Mouse (Mus musculus) forebrain, embryonic 16.5 days (tissue): ENCODE results near the gene Fgl2. TPM values are rescaled to one million over a fixed set of nuclear protein-coding genes. Genes with fewer than 3 reads are reported as not detected.
A peak's percentile ranks its signal among the peaks of the same experiment; 100 is the strongest.
"Not testable (repeated sequence)": the region's sequence is repeated elsewhere in the genome, so short reads cannot be mapped to it uniquely, and the experiment has no call there.

Experiments
- ATAC-seq: fragments of 200-750 bp; cut with Nextera tagmentation; 2 replicates; pipeline ENCODE4 v1.8.0; 2017; ENCODE audit warnings: mild to moderate bottlenecking, moderate library complexity
- H3K27ac ChIP-seq: fragments of 300-500 bp; sonication (generic); 2 replicates; pipeline ENCODE4 v1.5.1; 2014; ENCODE audit warnings: low read length, control low read depth
- H3K27me3 ChIP-seq: fragments of 300-500 bp; sonication (generic); replicated peaks from 2 replicates; pipeline ENCODE4 v1.6.1; 2014; ENCODE audit warnings: low read length; ENCODE audit not compliant: control insufficient read depth, insufficient read depth
- H3K36me3 ChIP-seq: fragments of 300-500 bp; sonication (generic); 2 replicates; pipeline ENCODE4 v1.6.1; 2014; ENCODE audit not compliant: control insufficient read depth, insufficient read depth
- H3K4me1 ChIP-seq: fragments of 300-500 bp; sonication (generic); replicated peaks from 2 replicates; pipeline ENCODE4 v1.6.1; 2014; ENCODE audit warnings: low read length; ENCODE audit not compliant: control insufficient read depth, insufficient read depth
- H3K4me2 ChIP-seq: fragments of 300-500 bp; sonication (generic); 2 replicates; pipeline ENCODE4 v1.6.1; 2014; ENCODE audit warnings: mild to moderate bottlenecking, low read length, control low read depth
- H3K4me3 ChIP-seq: fragments of 300-500 bp; sonication (generic); replicated peaks from 2 replicates; pipeline ENCODE4 v1.5.1; 2014; ENCODE audit warnings: mild to moderate bottlenecking, low read length, control low read depth
- H3K9ac ChIP-seq: fragments of 300-500 bp; sonication (generic); replicated peaks from 2 replicates; pipeline ENCODE4 v1.6.1; 2014; ENCODE audit warnings: low read depth, low read length, control low read depth
- H3K9me3 ChIP-seq: fragments of 300-500 bp; sonication (generic); 2 replicates; pipeline ENCODE4 v1.6.1; 2016; ENCODE audit warnings: low read length; ENCODE audit not compliant: control insufficient read depth
- WGBS: fragments of 180-500 bp; shearing (Covaris S2); extraction: QIAGEN DNeasy Blood & Tissue Kit; methylation state at CpG from one replicate; pipeline ENCODE4 v1.1.7; 2014; 5-methylcytosine and 5-hydroxymethylcytosine counted together
- polyA plus RNA-seq: library from polyadenylated mRNA; unstranded; fragments of >200 nt; fragmentation: Nextera tagmentation; extraction: Ambion mirVana; gene quantifications from 2 replicates; pipeline ENCODE4 v1.2.1, GENCODE M21; 2015

Gene Fgl2
- polyA plus RNA-seq: 1.7 and 1.9 TPM in 2 replicates

- ATAC-seq: peak; percentile 93
- Histone ChIP-seq H3K9me3 (no peaks in the 10 kb centered on the region), H3K4me2 (peak within 1 kb of the TSS; percentile 76), H3K27me3 (no peaks in the 10 kb centered on the region), H3K4me1 (peaks cover 9% of the 10 kb centered on the region), H3K9ac (peak within 1 kb of the TSS; percentile 63), H3K4me3 (peak within 1 kb of the TSS; percentile 43), H3K27ac (0 out of 2 replicates have a peak within 1 kb of the TSS, but pooled peaks have one; percentile 1), H3K36me3 (no peaks in the 10 kb centered on the region)
- 2% methylated on average over 31 of the region's 31 CpGs for WGBS
These were observed at the start of gene Fgl2 for GRCm38 (mm10) chr5:21372493-21373179. Gene Fgl2, plus strand, starts transcription at chr5:21372642.

DNA sequence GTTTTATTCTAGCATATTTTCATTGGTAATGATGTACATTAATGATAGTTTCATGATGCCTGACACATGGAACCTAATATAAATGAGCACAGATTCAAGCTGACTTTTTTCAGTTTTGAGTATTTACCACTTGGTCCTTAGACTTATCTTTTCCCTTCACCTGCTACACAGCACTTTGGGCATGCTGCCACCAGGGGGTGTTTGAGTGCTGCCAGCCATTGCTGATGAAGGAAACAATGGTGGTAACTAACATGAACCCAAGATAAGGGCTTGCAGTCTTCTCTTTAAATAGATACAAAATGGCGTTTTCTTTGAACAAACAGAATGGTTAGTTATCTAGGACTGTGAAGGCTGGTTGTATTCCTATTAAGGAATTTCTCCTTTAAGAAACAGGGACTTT, 45.9 kb upstream of the Fgl2 start:
- no peak overlapping the region for H3K27ac ChIP-seq
- no peaks in the 10 kb centered on the region for H3K27me3 ChIP-seq
- H3K9me3 ChIP-seq: no peaks in the 10 kb centered on the region
- 35% methylated on average over 1 of the region's 1 CpGs for WGBS
- peaks cover 6% of the 10 kb centered on the region; the same call in 1 of the 2 replicates for H3K4me1 ChIP-seq
- H3K4me2 ChIP-seq: no peak overlapping the region
- no peak overlapping the region for H3K4me3 ChIP-seq
- ATAC-seq: no peak
- no peak overlapping the region for H3K9ac ChIP-seq
- no peaks in the 10 kb centered on the region for H3K36me3 ChIP-seq

DNA sequence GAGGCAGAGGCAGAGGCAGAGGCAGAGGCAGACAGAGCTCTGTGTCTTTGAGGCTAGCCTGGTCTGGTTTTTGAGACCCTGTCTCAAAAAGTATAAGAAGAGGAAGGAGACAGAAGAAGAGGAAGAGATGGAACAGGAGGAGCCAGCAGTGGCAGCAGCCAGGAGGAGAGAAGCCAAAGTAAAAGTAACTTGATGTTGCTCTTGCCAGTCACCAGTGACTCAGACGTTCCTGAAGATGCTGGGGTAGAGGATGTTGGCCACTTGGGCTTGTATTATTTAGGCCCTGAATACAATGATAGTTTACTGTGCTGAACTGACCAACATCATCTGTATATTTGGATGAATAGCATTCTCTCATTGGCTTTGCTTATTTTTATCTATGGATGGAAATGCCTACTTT, 43.9 kb upstream of the Fgl2 start:
- no peak for ATAC-seq
- H3K9me3 ChIP-seq: no peaks in the 10 kb centered on the region
- peaks cover 9% of the 10 kb centered on the region; the same call in 1 of the 2 replicates for H3K4me1 ChIP-seq
- no peaks in the 10 kb centered on the region for H3K27me3 ChIP-seq
- H3K36me3 ChIP-seq: no peaks in the 10 kb centered on the region
- H3K4me3 ChIP-seq: no peak overlapping the region
- no peak overlapping the region for H3K4me2 ChIP-seq
- no peak overlapping the region for H3K27ac ChIP-seq
- no peak overlapping the region for H3K9ac ChIP-seq
- 74% methylated on average over 1 of the region's 1 CpGs for WGBS

DNA sequence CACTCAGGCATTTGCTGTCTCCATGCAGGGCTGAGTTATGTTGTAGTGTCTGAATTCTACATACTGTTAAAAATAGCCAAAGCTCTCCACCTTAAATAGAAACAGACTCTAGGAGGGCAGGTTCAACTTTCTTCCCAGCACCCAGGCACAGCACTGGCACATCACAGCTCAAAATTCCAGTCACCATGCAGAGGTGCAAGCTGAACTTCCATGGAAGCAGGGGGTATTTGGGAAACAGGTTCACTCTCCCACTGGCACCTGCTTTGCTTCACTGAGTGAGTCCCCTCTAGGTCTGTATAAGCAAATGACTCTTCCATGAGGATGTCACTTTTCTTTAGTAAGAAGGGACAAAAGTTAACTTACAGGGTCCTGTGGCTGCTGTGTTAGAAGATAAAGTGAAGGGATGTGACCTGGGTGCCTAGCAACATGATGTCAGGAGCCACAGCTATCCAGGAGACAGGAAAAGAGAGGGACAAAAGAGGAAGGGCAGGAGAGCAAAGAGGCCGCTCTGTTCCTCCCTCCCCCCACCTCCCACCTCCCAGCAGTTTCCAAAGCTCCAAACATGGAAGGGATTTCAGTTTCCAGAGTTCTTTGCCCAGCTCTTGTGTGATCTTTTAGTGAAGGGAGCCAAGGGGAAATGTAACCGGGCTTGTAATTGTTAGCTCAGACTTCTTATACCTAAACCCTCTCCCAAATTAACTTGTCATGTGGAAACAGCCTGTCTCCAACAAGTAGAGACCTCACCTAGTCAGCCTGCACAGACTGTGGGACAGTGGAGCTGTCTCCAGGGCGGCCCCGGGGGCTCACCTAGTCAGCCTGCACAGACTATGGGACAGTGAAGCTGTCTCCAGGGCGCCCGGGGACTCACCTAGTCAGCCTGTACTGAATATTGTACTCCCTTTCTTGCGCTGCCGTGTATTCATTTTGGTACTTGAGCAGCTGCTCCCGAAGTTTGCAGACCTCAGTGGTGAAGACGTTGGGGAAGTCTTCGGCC, 42.5 kb upstream of the Fgl2 start:
- no peaks in the 10 kb centered on the region for H3K36me3 ChIP-seq
- H3K4me2 ChIP-seq: no peak overlapping the region
- H3K4me1 ChIP-seq: peaks cover 9% of the 10 kb centered on the region; the same call in 1 of the 2 replicates
- H3K4me3 ChIP-seq: no peak overlapping the region
- H3K27me3 ChIP-seq: no peaks in the 10 kb centered on the region
- no peak for ATAC-seq
- 41% methylated on average over 11 of the region's 11 CpGs for whole genome bisulfite sequencing
- no peak overlapping the region for H3K9ac ChIP-seq
- no peaks in the 10 kb centered on the region for H3K9me3 ChIP-seq
- no peak overlapping the region for H3K27ac ChIP-seq

- Histone ChIP-seq H3K27me3 (no peaks in the 10 kb centered on the region), H3K27ac (no peak overlapping the region), H3K36me3 (no peaks in the 10 kb centered on the region), H3K4me3 (no peak overlapping the region), H3K9ac (no peak overlapping the region), H3K4me2 (no peak overlapping the region), H3K9me3 (no peaks in the 10 kb centered on the region), H3K4me1 (peaks cover 9% of the 10 kb centered on the region; the same call in 1 of the 2 replicates)
- 57% methylated on average over 5 of the region's 5 CpGs for WGBS
- no peak for ATAC-seq
These were observed 40.8 kb upstream of the Fgl2 start for GRCm38 (mm10) chr5:21331656-21332055.

DNA sequence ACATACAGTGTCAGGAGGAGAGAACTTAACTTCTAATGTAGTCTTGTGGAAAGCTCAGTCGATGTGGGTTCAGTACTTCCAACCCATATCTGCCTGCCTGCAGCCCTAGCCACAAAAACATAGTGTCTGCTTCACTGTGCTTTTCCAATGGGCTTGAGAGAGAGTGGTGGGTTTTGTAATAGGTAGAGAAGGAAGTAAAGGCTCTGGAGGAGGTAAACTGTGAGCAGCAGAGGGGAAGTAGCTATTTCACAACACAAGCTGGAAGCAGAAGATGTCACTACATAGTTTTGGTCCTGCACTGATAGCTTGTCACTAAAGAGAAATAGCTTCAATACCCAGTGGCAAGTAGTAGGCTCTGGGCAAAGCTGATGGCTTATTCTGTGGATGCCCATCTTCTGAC, 40.3 kb upstream of the Fgl2 start:
- Histone ChIP-seq H3K4me1 (peaks cover 9% of the 10 kb centered on the region; the same call in 1 of the 2 replicates), H3K4me2 (no peak overlapping the region), H3K4me3 (no peak overlapping the region), H3K9me3 (no peaks in the 10 kb centered on the region), H3K27ac (no peak overlapping the region), H3K27me3 (no peaks in the 10 kb centered on the region), H3K36me3 (no peaks in the 10 kb centered on the region), H3K9ac (no peak overlapping the region)
- 85% methylated on average over 1 of the region's 1 CpGs for WGBS
- ATAC-seq: no peak

GRCm38 (mm10) chr5:21342265-21342664, 30.2 kb upstream of the Fgl2 start:
- H3K9me3 ChIP-seq, H3K9ac ChIP-seq, H3K4me2 ChIP-seq, ATAC-seq, H3K27me3 ChIP-seq, H3K4me1 ChIP-seq, H3K36me3 ChIP-seq, H3K4me3 ChIP-seq, H3K27ac ChIP-seq: not testable (repeated sequence)

DNA sequence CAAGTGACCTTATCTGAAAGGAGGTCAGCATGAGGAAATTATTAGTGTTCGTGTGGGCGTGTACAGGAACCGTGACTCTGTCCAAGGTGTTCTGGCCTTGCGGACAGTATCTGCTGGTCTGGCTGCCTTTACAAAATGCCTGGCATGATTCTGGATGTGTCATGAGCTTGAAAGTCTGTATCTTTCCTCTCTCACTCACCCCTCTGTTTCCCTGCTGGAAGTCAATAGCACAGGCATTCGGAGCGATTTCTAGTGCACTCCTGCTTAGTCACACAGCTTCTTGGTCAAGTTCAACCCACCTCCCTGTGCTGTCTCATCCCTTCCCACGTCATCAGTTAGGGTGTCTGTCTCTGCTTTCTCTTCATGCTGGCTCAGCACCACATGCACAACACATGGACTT, 24.1 kb upstream of the Fgl2 start:
- Histone ChIP-seq H3K4me3 (no peak overlapping the region), H3K27ac (no peak overlapping the region), H3K36me3 (no peaks in the 10 kb centered on the region), H3K9ac (no peak overlapping the region), H3K4me2 (no peak overlapping the region), H3K27me3 (no peaks in the 10 kb centered on the region), H3K9me3 (no peaks in the 10 kb centered on the region), H3K4me1 (no peaks in the 10 kb centered on the region)
- no peak for ATAC-seq
- WGBS: 93% methylated on average over 7 of the region's 7 CpGs

DNA sequence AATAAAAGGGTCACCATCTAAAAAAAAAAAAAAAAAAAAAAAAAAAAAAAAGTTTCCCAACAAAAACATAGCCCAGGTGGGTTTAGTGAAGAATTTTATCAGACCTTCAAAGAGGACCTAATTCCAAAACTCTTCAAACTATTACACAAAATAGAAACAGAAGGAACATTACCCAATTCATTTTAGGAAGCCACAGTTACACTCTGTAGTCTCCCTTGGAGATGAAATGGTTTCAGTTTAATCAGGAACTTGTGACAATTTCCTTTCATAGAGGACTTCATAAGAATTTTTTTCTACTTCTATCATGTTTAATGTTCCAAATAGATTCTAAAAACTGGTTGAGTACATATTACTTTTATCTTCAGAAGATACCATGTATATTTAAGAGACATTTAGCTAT, 20.8 kb upstream of the Fgl2 start:
- Histone ChIP-seq H3K36me3 (no peaks in the 10 kb centered on the region), H3K9ac (no peak overlapping the region), H3K27ac (no peak overlapping the region), H3K4me3 (no peak overlapping the region), H3K4me1 (no peaks in the 10 kb centered on the region), H3K4me2 (no peak overlapping the region), H3K9me3 (no peaks in the 10 kb centered on the region), H3K27me3 (no peaks in the 10 kb centered on the region)
- no peak for ATAC-seq
